Mouse (Mus musculus) left cerebral cortex, adult 18-20 months (tissue): ENCODE measurements at regions not wholly inside any gene's neighbourhood (a gene's known extent, or its start where the extent isn't known, plus 50 kb on each side); places are given as distances from the start of the nearest gene placed in this dataset.
A peak's percentile ranks its signal among the peaks of the same experiment; 100 is the strongest.
"Not testable (repeated sequence)": the region's sequence is repeated elsewhere in the genome, so short reads cannot be mapped to it uniquely, and the experiment has no call there.

ENCODE experiments used
- DNase-seq, 2 experiments: peaks; one replicate each; pipeline ENCODE4 v3.0.0; 2021 to 2022; ENCODE audit warnings: low spot score in 2 of 2, mixed read lengths in 1 of 2

DNA sequence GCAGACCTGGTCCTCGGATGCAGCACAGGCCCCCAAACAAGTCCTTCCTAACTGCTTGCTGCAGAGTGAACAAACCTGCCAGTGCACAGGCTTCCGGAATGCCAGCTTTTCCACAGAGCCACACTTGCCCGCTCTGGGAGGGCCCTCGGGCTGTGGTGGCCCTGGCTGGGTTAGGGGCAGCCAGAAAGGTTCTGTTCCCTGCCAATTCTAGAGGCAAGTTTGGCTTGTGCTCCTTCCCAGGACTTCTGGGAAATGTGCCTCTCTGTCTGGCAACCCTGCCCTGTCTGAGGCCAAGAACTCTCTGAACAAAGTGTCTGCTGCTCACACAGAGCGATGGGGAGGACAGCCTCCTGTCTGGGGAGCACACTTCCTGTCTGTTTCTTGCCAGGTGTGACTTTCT, 66.4 kb downstream of the Xrcc2 start:
- DNase-seq = peak; percentile 5 to 12

GRCm38 (mm10) chr5:25638097-25638496, 67.5 kb downstream of the Xrcc2 start:
- no peak for DNase-seq

DNA sequence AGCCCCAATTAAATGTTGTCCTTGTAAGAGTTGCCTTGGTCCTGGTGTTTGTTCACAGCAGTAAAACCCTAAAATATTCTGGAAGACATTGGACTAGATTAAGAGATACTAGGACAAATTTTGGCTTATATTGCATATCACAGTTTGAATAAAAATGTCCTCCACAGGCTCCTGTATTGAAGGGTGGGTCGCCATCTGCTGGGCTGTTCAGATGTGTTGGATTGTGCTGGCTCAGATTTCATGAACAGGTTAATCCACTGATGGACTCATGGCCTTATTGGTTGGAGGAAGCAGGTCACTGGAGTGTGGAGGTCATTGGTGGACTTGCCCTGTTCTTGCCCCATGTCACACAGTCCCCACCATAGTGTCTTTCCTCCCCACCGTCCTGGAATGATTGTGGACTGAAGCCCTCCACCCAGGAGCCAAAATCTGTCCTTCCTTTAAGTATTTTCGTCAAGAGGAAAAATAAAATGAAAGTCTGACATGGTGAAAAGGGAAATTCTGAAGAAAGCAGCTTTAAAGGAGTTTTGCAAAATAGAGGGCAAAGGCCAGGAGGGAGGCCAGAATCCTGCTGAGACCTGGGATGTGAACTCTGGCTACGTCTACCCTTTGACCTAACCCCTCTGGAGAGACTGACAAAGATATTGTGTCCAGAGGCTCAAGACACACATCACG, 72.6 kb downstream of the Xrcc2 start:
- no peak for DNase-seq

GRCm38 (mm10) chr5:25629731-25630130, 75.9 kb downstream of the Xrcc2 start:
- no peak for DNase-seq

GRCm38 (mm10) chr5:25628504-25628903, 77.1 kb downstream of the Xrcc2 start:
- DNase-seq = no peak

- no peak for DNase-seq
Measured at GRCm38 (mm10) chr5:25627086-25627485, 78.5 kb downstream of the Xrcc2 start.

- no peak for DNase-seq
Measured at GRCm38 (mm10) chr5:25624029-25624428, 81.6 kb downstream of the Xrcc2 start.

GRCm38 (mm10) chr5:25619872-25620271, 85.8 kb downstream of the Xrcc2 start:
- no peak for DNase-seq

DNA sequence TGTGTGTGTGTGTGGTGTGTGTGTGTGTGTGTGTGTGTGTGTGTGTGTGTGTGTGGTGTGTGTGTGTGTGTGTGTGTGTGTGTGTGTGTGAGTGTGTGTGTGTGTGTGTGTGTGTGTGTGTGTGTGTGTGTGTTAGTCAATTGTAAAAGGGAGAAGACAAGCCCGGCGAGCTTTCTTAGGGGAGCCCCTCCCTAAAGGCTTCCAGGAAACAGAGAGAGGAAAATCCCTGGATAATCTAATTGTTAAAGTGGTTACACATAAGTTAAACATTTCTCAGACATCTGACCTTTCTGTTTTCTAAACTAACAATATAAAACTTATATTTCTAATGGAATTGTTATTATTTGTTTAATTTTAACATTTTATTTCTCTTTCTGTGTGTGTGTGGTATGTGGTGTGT, 86.3 kb downstream of the Xrcc2 start:
- not testable (repeated sequence) for DNase-seq

DNA sequence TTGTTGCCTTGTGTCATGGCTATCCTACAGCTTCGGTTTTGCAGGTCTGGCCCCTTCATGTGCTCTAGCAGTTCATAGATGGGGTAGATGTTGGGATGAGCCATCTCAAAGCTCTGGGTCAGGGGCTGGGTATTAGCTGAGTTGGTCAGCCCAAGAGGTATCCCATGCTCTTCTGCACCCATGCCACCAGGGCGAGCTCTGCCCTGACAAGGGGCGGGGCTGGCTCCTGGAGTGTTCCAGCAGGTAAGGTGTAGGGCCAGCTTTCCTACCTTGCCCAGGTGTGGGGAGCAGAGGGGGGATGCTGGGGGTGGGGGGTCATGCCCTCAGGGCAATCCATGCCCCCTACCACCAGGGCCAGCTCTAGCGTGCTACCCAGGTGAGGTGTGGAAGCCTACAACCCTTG, 91.0 kb downstream of the Xrcc2 start:
- DNase-seq = no peak

DNA sequence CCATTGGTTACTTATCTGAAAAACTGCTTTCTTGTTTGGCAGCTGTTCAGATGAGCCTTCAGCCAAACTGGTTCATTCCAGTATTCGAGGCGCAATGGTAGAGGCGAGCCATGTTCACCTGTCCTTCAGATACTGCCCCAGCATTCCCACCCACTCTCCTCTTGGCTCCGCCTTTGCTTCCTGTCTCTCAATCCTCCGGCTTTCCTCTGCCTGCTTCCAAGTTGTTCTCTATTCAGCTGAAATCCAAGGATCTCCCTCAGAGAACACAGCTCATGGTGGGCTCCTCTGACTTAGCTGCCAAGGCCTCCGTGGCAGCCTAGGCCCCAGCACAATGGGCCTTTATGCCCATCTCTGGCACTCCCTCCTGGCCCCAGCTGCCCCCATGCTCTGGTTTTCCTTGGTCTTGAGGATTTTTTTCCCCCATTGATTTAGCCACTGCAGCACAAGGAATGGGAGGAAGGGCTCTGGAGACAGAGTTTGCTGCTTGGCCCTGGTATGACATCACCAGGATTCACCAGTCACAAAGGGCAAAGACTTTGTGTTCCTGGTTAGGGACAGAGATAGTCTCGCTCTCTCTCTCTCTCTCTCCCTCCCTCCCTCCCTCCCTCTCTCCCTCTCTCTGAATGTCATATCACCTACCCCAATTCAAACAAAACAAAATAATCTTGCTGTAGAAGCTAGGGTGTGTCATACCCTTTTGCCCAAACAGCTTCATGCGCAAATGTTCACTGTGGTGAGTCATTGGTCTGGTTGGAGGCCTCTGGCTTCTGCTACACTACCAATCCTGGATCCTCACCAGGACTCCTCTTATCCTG, 91.6 kb downstream of the Xrcc2 start:
- DNase-seq = peak; percentile 3 to 19

DNA sequence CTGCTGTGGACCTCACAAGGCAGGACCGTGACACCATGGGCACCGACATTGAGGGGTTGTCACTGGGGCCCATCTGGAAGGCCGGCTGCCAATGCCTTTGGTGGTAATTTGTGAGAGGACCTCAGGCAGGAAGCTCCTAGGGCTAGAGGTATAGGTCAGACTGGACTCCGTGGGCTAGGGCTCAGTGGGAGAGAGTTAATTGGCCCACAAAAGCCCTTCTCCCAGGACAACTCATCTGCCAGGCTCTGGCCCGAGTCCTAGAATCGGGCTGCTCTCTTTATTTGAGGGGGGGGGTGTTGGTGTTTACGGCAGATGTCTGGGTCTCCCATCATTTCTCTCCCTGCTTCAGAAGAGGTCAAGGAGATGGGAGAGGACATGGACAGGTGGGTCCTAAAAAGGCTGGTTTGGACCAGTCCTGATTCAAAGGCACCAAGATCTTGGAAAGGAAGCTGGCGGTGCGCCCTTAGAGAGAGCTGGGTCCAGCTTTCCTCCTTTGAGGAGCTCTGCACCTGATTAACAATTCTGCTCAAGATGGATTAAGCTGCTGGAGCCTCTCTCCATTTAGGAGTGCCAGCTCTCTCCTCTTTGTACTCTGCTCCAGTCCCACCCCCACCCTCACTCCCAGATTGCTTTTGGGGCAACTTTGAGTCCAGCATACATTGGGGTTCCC, 93.5 kb downstream of the Xrcc2 start:
- peak; percentile 5 to 15 for DNase-seq

DNA sequence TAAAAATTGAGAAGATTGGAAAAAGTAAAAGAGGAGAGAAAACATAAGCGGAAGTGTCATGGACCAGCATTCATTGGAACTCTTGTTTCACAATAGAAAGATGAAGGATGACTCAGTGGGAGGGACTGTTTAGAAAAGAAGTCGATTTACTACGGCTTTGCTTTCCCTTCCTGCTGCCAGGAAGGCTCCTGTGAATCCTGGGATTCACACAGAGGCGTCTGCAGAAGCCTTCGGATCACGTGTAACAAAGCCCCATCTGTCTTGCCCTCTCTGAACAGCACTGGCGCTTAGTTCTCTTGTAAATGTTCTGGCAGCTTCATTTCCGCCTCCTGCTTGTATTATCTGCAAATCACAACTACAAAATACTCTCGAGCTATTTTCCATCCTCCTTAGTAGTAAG, 94.0 kb downstream of the Cct8l1 start:
- DNase-seq = peak; percentile 46 to 69

DNA sequence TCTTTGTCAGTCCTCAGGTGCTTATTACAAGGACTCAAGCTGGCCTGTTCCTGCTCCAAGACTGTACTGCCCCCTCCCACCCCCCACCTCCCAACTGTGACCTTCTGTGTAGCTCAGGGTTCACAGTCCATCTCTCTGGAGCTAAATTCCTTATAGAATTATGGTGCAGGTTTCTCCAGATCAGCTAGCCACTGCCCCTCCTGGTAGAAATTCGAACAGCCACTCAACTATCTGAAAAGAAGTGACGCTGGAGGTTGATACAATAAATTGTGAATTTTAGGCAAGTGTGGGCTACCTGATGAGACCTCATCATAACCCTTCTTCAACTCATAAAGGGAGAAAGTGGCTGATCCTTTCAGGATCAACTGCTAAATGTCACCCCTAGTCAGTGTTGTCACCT, 86.3 kb downstream of the Cct8l1 start:
- no peak for DNase-seq

- no peak for DNase-seq
Measured at GRCm38 (mm10) chr5:25599363-25599762, 83.5 kb downstream of the Cct8l1 start.

- DNase-seq = no peak
Measured at GRCm38 (mm10) chr5:25597786-25598185, 81.9 kb downstream of the Cct8l1 start.

- DNase-seq = no peak
Measured at GRCm38 (mm10) chr5:25591709-25592108, 75.8 kb downstream of the Cct8l1 start.
